Mouse (Mus musculus): ENCODE results near the gene Cap1.
A peak's percentile ranks its signal among the peaks of the same experiment; 100 is the strongest.
"Not testable (repeated sequence)": the region's sequence is repeated elsewhere in the genome, so short reads cannot be mapped to it uniquely, and the experiment has no call there.

Cap1 gene

GRCm38 (mm10) chr4:122837994-122838393 is 47.9 kb downstream of the Cap1 start:
- no peak for DNase-seq (ENCODE audit: low spot score in 2 of 2)

- DNase-seq (ENCODE audit: low spot score in 2 of 2), result no peak
Measured at GRCm38 (mm10) chr4:122837180-122837730, 48.6 kb downstream of the Cap1 start.

GRCm38 (mm10) chr4:122836403-122836775 is 49.5 kb downstream of the Cap1 start:
- DNase-seq (ENCODE audit: low spot score in 2 of 2), result no peak

GRCm38 (mm10) chr4:122835530-122836402 is 50.1 kb downstream of the Cap1 start, which contains the start of gene Ppt1:
TSS of gene Ppt1 (plus strand) at chr4:122836242.
- DNase-seq (ENCODE audit: low spot score in 2 of 2), result peak; percentile 91 to 92

GRCm38 (mm10) chr4:122831888-122832287 is 54.0 kb downstream of the Cap1 start:
- no peak for DNase-seq (ENCODE audit: low spot score in 2 of 2)

- no peak for DNase-seq (ENCODE audit: low spot score in 2 of 2)
Measured at GRCm38 (mm10) chr4:122829339-122829738, 56.5 kb downstream of the Cap1 start.

- DNase-seq (ENCODE audit: low spot score in 2 of 2), result no peak
Measured at GRCm38 (mm10) chr4:122827651-122828050, 58.2 kb downstream of the Cap1 start.

- DNase-seq (ENCODE audit: low spot score in 2 of 2), result not testable (repeated sequence)
Measured at GRCm38 (mm10) chr4:122820941-122821340, 64.9 kb downstream of the Cap1 start.

- no peak for DNase-seq (ENCODE audit: low spot score in 2 of 2)
Measured at GRCm38 (mm10) chr4:122816202-122816601, 69.7 kb downstream of the Cap1 start.

- no peak for DNase-seq (ENCODE audit: low spot score in 2 of 2)
Measured at GRCm38 (mm10) chr4:122811824-122812223, 74.0 kb downstream of the Cap1 start.

- no peak for DNase-seq (ENCODE audit: low spot score in 2 of 2)
Measured at GRCm38 (mm10) chr4:122811180-122811579, 74.7 kb downstream of the Cap1 start.
